Mouse (Mus musculus): ENCODE data around the gene Olfr314. TPM values are rescaled to one million over a fixed set of nuclear protein-coding genes. Genes with fewer than 3 reads are reported as not detected.
"Not testable (repeated sequence)": the region's sequence is repeated elsewhere in the genome, so short reads cannot be mapped to it uniquely, and the experiment has no call there.

Gene Olfr314
- polyA plus RNA-seq, 1 experiment from 2014 or later: not detected

- H3K4me2 ChIP-seq: no peak overlapping the region
- no peak overlapping the region for H3K9ac ChIP-seq
- H3K4me3 ChIP-seq (replicated peaks): no peak overlapping the region
- 0 out of 2 replicates have a peak, but pooled peaks cover 3% of the 10 kb centered on the region for H3K4me1 ChIP-seq
- H3K27me3 ChIP-seq: no peaks in the 10 kb centered on the region
- ATAC-seq (replicated peaks; ENCODE audit: low FRiP score): no peak
- 73% methylated on average over 7 of the region's 7 CpGs for WGBS
- H3K36me3 ChIP-seq: no peaks in the 10 kb centered on the region
- H3K27ac ChIP-seq: no peak overlapping the region
- H3K9me3 ChIP-seq (replicated peaks): no peaks in the 10 kb centered on the region
Observed at GRCm38 (mm10) chr11:58796850-58797249, 14.1 kb downstream of the Olfr314 start.

- no peak overlapping the region for H3K9ac ChIP-seq
- H3K4me1 ChIP-seq: 0 out of 2 replicates have a peak, but pooled peaks cover 10% of the 10 kb centered on the region
- H3K9me3 ChIP-seq (replicated peaks): no peaks in the 10 kb centered on the region
- no peak overlapping the region for H3K4me3 ChIP-seq (replicated peaks)
- no peak overlapping the region for H3K4me2 ChIP-seq
- no peaks in the 10 kb centered on the region for H3K36me3 ChIP-seq
- ATAC-seq (replicated peaks; ENCODE audit: low FRiP score): no peak
- whole genome bisulfite sequencing: 73% methylated on average over 5 of the region's 5 CpGs
- no peak overlapping the region for H3K27ac ChIP-seq
- H3K27me3 ChIP-seq: no peaks in the 10 kb centered on the region
Observed at GRCm38 (mm10) chr11:58799747-58800146, 17.0 kb downstream of the Olfr314 start.

GRCm38 (mm10) chr11:58801558-58802228 is 18.9 kb downstream of the Olfr314 start, which contains the start of gene Fam183b:
Gene Fam183b (minus strand): TSS chr11:58801960.
- ATAC-seq (replicated peaks; ENCODE audit: low FRiP score): peak; percentile 46
- Histone ChIP-seq H3K4me2 (no peak within 1 kb of the TSS), H3K4me3 (replicated peaks) (no peak within 1 kb of the TSS), H3K4me1 (0 out of 2 replicates have a peak, but pooled peaks cover 10% of the 10 kb centered on the region), H3K27ac (no peak within 1 kb of the TSS), H3K27me3 (no peaks in the 10 kb centered on the region), H3K36me3 (no peaks in the 10 kb centered on the region), H3K9me3 (replicated peaks) (no peaks in the 10 kb centered on the region), H3K9ac (no peak within 1 kb of the TSS)
- WGBS: 42% methylated on average over 14 of the region's 14 CpGs

GRCm38 (mm10) chr11:58803871-58804270 is 21.1 kb downstream of the Olfr314 start:
- Histone ChIP-seq H3K4me2 (no peak overlapping the region), H3K27ac (no peak overlapping the region), H3K36me3 (no peaks in the 10 kb centered on the region), H3K9me3 (replicated peaks) (no peaks in the 10 kb centered on the region), H3K4me3 (replicated peaks) (no peak overlapping the region), H3K27me3 (no peaks in the 10 kb centered on the region), H3K9ac (no peak overlapping the region), H3K4me1 (0 out of 2 replicates have a peak, but pooled peaks cover 10% of the 10 kb centered on the region)
- 67% methylated on average over 4 of the region's 4 CpGs for WGBS
- no peak for ATAC-seq (replicated peaks; ENCODE audit: low FRiP score)

- Histone ChIP-seq H3K4me3 (replicated peaks) (no peak overlapping the region), H3K27ac (no peak overlapping the region), H3K4me2 (no peak overlapping the region), H3K9ac (no peak overlapping the region), H3K27me3 (no peaks in the 10 kb centered on the region), H3K36me3 (no peaks in the 10 kb centered on the region), H3K9me3 (replicated peaks) (no peaks in the 10 kb centered on the region), H3K4me1 (0 out of 2 replicates have a peak, but pooled peaks cover 10% of the 10 kb centered on the region)
- no peak for ATAC-seq (replicated peaks; ENCODE audit: low FRiP score)
- WGBS: 63% methylated on average over 2 of the region's 2 CpGs
Observed at GRCm38 (mm10) chr11:58804393-58804792, 21.6 kb downstream of the Olfr314 start.

- Histone ChIP-seq H3K27ac (no peak overlapping the region), H3K4me1 (no peaks in the 10 kb centered on the region), H3K9me3 (replicated peaks) (no peaks in the 10 kb centered on the region), H3K9ac (no peak overlapping the region), H3K4me3 (replicated peaks) (no peak overlapping the region), H3K4me2 (no peak overlapping the region), H3K36me3 (no peaks in the 10 kb centered on the region), H3K27me3 (no peaks in the 10 kb centered on the region)
- no peak for ATAC-seq (replicated peaks; ENCODE audit: low FRiP score)
- 6% methylated on average over 1 of the region's 1 CpGs for WGBS
Observed at GRCm38 (mm10) chr11:58812001-58812400, 29.2 kb downstream of the Olfr314 start.

- H3K27me3 ChIP-seq; H3K4me1 ChIP-seq; H3K9me3 ChIP-seq (replicated peaks); ATAC-seq (replicated peaks; ENCODE audit: low FRiP score); H3K36me3 ChIP-seq; H3K4me3 ChIP-seq (replicated peaks); H3K9ac ChIP-seq; H3K4me2 ChIP-seq; H3K27ac ChIP-seq: not testable (repeated sequence)
- 56% methylated on average over 1 of the region's 1 CpGs for WGBS
Observed at GRCm38 (mm10) chr11:58814700-58815099, 31.9 kb downstream of the Olfr314 start, which contains the start of gene Olfr313. Gene Olfr313 (plus strand): TSS chr11:58815000.

GRCm38 (mm10) chr11:58815676-58816075 is 32.9 kb downstream of the Olfr314 start:
- Histone ChIP-seq H3K27me3 (no peaks in the 10 kb centered on the region), H3K27ac (no peak overlapping the region), H3K9me3 (replicated peaks) (no peaks in the 10 kb centered on the region), H3K4me2 (no peak overlapping the region), H3K4me3 (replicated peaks) (no peak overlapping the region), H3K36me3 (no peaks in the 10 kb centered on the region), H3K4me1 (no peaks in the 10 kb centered on the region), H3K9ac (no peak overlapping the region)
- no peak for ATAC-seq (replicated peaks; ENCODE audit: low FRiP score)
- 78% methylated on average over 1 of the region's 1 CpGs for WGBS

- not testable (repeated sequence) for H3K4me3 ChIP-seq (replicated peaks); H3K9me3 ChIP-seq (replicated peaks); H3K27ac ChIP-seq; H3K36me3 ChIP-seq; H3K27me3 ChIP-seq; ATAC-seq (replicated peaks; ENCODE audit: low FRiP score); H3K4me1 ChIP-seq; H3K4me2 ChIP-seq; H3K9ac ChIP-seq
Observed at GRCm38 (mm10) chr11:58828937-58829336, 46.2 kb downstream of the Olfr314 start, which contains the start of gene Olfr312. Gene Olfr312 (plus strand): TSS chr11:58829237.

- H3K9me3 ChIP-seq (replicated peaks): no peaks in the 10 kb centered on the region
- 0 out of 2 replicates have a peak, but pooled peaks cover 6% of the 10 kb centered on the region for H3K27me3 ChIP-seq
- H3K9ac ChIP-seq: no peak overlapping the region
- 74% methylated on average over 3 of the region's 3 CpGs for WGBS
- H3K36me3 ChIP-seq: no peaks in the 10 kb centered on the region
- H3K4me3 ChIP-seq (replicated peaks): no peak overlapping the region
- H3K4me2 ChIP-seq: no peak overlapping the region
- no peaks in the 10 kb centered on the region for H3K4me1 ChIP-seq
- H3K27ac ChIP-seq: no peak overlapping the region
- ATAC-seq (replicated peaks; ENCODE audit: low FRiP score): no peak
Observed at GRCm38 (mm10) chr11:58829764-58830163, 47.0 kb downstream of the Olfr314 start.

- not testable (repeated sequence) for H3K36me3 ChIP-seq; H3K4me1 ChIP-seq; H3K9ac ChIP-seq; H3K27ac ChIP-seq; ATAC-seq (replicated peaks; ENCODE audit: low FRiP score); H3K27me3 ChIP-seq; H3K9me3 ChIP-seq (replicated peaks); H3K4me2 ChIP-seq; H3K4me3 ChIP-seq (replicated peaks)
- WGBS: 87% methylated on average over 3 of the region's 3 CpGs
Observed at GRCm38 (mm10) chr11:58832541-58832940, 49.8 kb downstream of the Olfr314 start.

All from kidney, embryonic 15.5 days (tissue).